Mouse (Mus musculus) C2C12 (cell line): ENCODE data around the gene Soat2. TPM values are rescaled to one million over a fixed set of nuclear protein-coding genes. Genes with fewer than 3 reads are reported as not detected.

Experiments used
- H3K27me3 ChIP-seq: one replicate; pipeline ENCODE4 v1.6.1; 2011; ENCODE audit not compliant: control insufficient read depth, insufficient read depth, insufficient read length
- H3K36me3 ChIP-seq: one replicate; pipeline ENCODE4 v1.6.1; 2011; ENCODE audit not compliant: control insufficient read depth, insufficient read depth
- H3K4me3 ChIP-seq: one replicate; pipeline ENCODE4 v1.5.1; 2011; ENCODE audit warnings: mild to moderate bottlenecking, control low read depth; ENCODE audit not compliant: poor library complexity, insufficient read depth, severe bottlenecking
- H3K79me2 ChIP-seq: one replicate; pipeline ENCODE4 v1.6.1; 2011; ENCODE audit not compliant: control insufficient read depth, insufficient read depth
- H3K79me3 ChIP-seq: one replicate; pipeline ENCODE4 v1.6.1; 2011; ENCODE audit warnings: low read depth, control low read depth
- H3ac ChIP-seq: one replicate; pipeline ENCODE3; 2011; ENCODE audit warnings: low read depth; ENCODE audit not compliant: control insufficient read depth, insufficient read length
- CEBPB ChIP-seq: IDR thresholded peaks from one replicate; pipeline ENCODE4 v1.6.1; 2011; ENCODE audit warnings: low read depth, mild to moderate bottlenecking, control low read depth, moderate library complexity
- CTCF ChIP-seq: IDR thresholded peaks from one replicate; pipeline ENCODE4 v1.5.1; 2011; ENCODE audit not compliant: control insufficient read depth, insufficient read depth, insufficient read length
- FOSL1 ChIP-seq: IDR thresholded peaks from one replicate; pipeline ENCODE4 v1.8.0; 2011; ENCODE audit warnings: mild to moderate bottlenecking, low read length; ENCODE audit not compliant: poor library complexity, insufficient read depth, severe bottlenecking
- MAX ChIP-seq: IDR thresholded peaks from one replicate; pipeline ENCODE4 v1.6.1; 2011; ENCODE audit warnings: mild to moderate bottlenecking, control low read depth
- MYOD1 ChIP-seq: IDR thresholded peaks from one replicate; pipeline ENCODE4 v1.6.1; 2011; ENCODE audit warnings: low read depth; ENCODE audit not compliant: control insufficient read depth, insufficient read length
- MYOG ChIP-seq: IDR thresholded peaks from one replicate; pipeline ENCODE4 v1.6.1; 2011; ENCODE audit not compliant: control insufficient read depth, insufficient read length; ENCODE audit errors: extremely low read depth
- USF1 ChIP-seq: IDR thresholded peaks from one replicate; pipeline ENCODE4 v1.6.1; 2011; ENCODE audit warnings: low read depth, mild to moderate bottlenecking, control low read depth, moderate library complexity
- polyA plus RNA-seq: library from polyadenylated mRNA; unstranded; fragments of >200 nt; fragmentation: generic; extraction: Trizol; gene quantifications from one replicate; pipeline ENCODE4 v1.2.1, GENCODE M21; 2012; ENCODE audit warnings: missing spikeins

Gene Soat2
- polyA plus RNA-seq, 1 experiment = 0.06 TPM

DNA sequence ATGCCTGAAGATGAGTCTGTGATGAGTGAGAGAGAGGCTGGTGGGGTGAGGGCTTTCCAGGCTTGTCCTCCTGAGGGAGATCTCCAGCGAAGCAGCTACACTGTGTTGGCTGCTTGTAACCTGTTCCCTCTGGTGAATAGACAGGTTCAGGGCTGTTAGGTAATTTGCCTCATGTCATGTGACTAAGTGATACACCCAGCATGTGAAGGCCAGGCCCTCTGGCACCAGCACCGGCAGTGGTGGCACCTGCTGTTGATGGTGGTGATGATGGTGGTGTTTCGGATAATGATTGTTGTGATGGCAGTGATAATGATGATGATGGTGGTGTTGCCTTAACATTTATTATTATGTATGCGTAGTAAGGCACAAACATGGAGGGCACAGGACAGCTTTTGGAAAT lies 60.5 kb downstream of the Soat2 start:
- Histone ChIP-seq H3ac (no peak overlapping the region), H3K79me2 (peaks cover 36% of the 10 kb centered on the region), H3K36me3 (peaks cover 89% of the 10 kb centered on the region), H3K79me3 (peaks cover 13% of the 10 kb centered on the region), H3K27me3 (no peaks in the 10 kb centered on the region), H3K4me3 (no peak overlapping the region)
- TF ChIP-seq MAX (no peak), CTCF (no peak), MYOG (no peak), FOSL1 (no peak), CEBPB (no peak), USF1 (no peak), MYOD1 (no peak)

- no peak overlapping the region for H3K4me3 ChIP-seq
- H3K79me3 ChIP-seq = peaks cover 6% of the 10 kb centered on the region
- H3ac ChIP-seq = no peak overlapping the region
- H3K36me3 ChIP-seq = peaks cover 89% of the 10 kb centered on the region
- H3K79me2 ChIP-seq = peaks cover 26% of the 10 kb centered on the region
- no peaks in the 10 kb centered on the region for H3K27me3 ChIP-seq
- TF ChIP-seq CTCF (no peak), USF1 (no peak), MAX (no peak), FOSL1 (no peak), MYOG (no peak), CEBPB (no peak)
These were observed 61.6 kb downstream of the Soat2 start for GRCm38 (mm10) chr15:102211895-102212294.

Other genes starting within 250 kb of the Soat2 start
- gene Krt4, start 225.8 kb upstream of the Soat2 start, polyA plus RNA-seq = not detected
- gene Krt79, start 210.2 kb upstream of the Soat2 start, polyA plus RNA-seq = 0.07 TPM
- not detected for gene Krt78, start 196.2 kb upstream of the Soat2 start, polyA plus RNA-seq
- 0.20 TPM for gene Krt8, start 146.0 kb upstream of the Soat2 start, polyA plus RNA-seq
- gene Krt18, start 122.3 kb upstream of the Soat2 start, polyA plus RNA-seq = 0.04 TPM
- 268 TPM for gene Eif4b, start 76.8 kb upstream of the Soat2 start, polyA plus RNA-seq
- gene Tns2, start 50.1 kb upstream of the Soat2 start, polyA plus RNA-seq = 67.8 TPM
- gene Spryd3, start 14.3 kb upstream of the Soat2 start, polyA plus RNA-seq = 47.1 TPM
- 297 TPM for gene Igfbp6, start 6.2 kb upstream of the Soat2 start, polyA plus RNA-seq
- gene Zfp740, start 52.7 kb downstream of the Soat2 start, polyA plus RNA-seq = 45.8 TPM
- 26.4 TPM for gene Csad, start 54.2 kb downstream of the Soat2 start, polyA plus RNA-seq
- 58.8 TPM for gene Itgb7, start 81.4 kb downstream of the Soat2 start, polyA plus RNA-seq
- gene Rarg, start 107.0 kb downstream of the Soat2 start, polyA plus RNA-seq = 92.5 TPM
- not detected for gene Gm9918, start 120.0 kb downstream of the Soat2 start, polyA plus RNA-seq
- 126 TPM for gene Mfsd5, start 128.9 kb downstream of the Soat2 start, polyA plus RNA-seq
- gene Espl1, start 145.7 kb downstream of the Soat2 start, polyA plus RNA-seq = 47.0 TPM
- gene Pfdn5, start 175.6 kb downstream of the Soat2 start, polyA plus RNA-seq = 378 TPM
- gene Myg1, start 181.2 kb downstream of the Soat2 start, polyA plus RNA-seq = 152 TPM
- 217 TPM for gene Aaas, start 200.2 kb downstream of the Soat2 start, polyA plus RNA-seq
- 10.8 TPM for gene Sp7, start 216.7 kb downstream of the Soat2 start, polyA plus RNA-seq